Mouse (Mus musculus) ovary, postnatal 14 days (tissue): ENCODE measurements around the gene Kctd17.
A peak's percentile ranks its signal among the peaks of the same experiment; 100 is the strongest.

Experiments used
- DNase-seq: peaks from one replicate; pipeline ENCODE4 v3.0.0; 2022; ENCODE audit warnings: low spot score

The Kctd17 gene

GRCm38 (mm10) chr15:78447746-78448535, 19.6 kb downstream of the Kctd17 start:
- DNase-seq, result peak; percentile 99

DNA sequence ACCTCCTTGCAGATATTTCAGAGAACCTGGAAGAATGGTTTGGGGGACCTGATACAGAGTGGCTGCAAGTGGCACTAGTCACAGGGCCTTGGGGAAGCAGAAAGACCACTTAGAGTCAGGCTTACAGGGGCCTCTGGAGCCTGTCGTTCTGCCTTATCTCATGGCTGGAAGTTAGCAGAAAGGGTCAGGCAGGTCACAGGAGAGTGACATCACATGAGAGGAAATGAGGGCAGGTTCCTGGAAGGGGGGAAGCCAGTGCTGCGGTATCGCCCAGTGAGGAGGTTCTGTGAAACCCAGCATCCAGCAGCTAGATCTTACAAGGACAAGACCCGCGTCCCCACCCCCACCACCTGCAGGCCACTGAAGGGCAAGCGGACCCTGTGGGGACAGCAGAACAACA, 20.8 kb downstream of the Kctd17 start:
- no peak for DNase-seq

- no peak for DNase-seq
Measured at GRCm38 (mm10) chr15:78449694-78450418, 21.5 kb downstream of the Kctd17 start.

GRCm38 (mm10) chr15:78450419-78450768, 22.0 kb downstream of the Kctd17 start:
- no peak for DNase-seq

DNA sequence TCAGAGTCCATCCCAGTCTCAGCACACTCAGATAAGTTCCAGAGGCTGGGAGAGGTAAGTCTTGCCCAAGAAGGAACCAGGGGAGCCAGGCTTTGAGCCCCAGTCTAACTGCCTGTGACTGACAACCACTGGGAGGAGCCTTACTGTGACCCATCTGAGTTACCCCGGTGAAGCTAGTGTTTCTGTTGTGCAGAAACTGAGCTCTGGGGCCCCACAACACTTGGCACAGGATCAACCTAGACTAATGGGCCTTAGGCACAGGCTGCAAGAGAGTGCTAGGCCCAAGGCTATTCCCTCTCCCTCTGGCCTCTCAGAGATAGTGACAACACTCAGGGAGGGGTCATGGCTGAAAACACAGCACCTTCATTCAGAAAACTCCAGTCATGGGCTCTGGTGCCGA, 22.8 kb downstream of the Kctd17 start:
- DNase-seq, result no peak

DNA sequence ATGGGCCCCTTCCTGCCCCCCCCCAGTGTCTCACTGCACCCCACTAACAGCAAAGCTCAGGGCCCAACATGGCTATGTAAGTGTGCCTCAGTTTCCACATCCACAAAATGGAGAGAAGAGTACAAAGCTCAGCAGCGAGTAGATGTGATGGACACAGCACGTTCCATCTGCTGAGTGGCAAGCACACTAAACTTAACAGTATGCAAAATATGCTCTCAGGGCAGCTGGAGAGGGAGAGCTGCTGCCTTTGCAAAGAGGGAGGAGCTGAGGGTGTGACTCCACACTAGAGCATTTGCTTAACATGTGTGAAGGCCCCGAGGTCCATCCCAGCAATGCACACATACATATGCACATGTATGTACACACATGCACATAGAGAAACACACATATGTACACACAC, 24.6 kb downstream of the Kctd17 start:
- DNase-seq, result no peak

DNA sequence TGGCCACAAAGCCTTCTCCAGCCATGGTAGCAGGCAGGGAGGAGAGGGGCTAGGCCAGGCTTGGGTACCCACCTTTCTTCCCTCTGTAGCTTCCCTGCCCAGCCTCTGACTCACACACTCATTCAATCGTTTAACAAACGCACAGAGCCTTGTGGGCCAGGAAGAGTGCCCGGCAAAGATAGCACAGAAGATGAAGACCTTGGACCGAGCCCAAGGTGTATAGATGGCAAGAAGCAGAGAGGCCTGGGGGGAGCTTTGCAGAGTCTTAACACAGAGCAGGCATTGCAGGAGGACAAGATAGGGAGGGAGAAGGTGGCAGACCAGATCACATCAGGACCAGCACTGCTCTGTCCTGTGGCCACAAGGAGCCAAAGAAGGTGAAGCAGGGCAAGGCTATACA, 26.8 kb downstream of the Kctd17 start:
- DNase-seq, result no peak

GRCm38 (mm10) chr15:78456051-78456450, 27.7 kb downstream of the Kctd17 start:
- DNase-seq, result no peak

DNA sequence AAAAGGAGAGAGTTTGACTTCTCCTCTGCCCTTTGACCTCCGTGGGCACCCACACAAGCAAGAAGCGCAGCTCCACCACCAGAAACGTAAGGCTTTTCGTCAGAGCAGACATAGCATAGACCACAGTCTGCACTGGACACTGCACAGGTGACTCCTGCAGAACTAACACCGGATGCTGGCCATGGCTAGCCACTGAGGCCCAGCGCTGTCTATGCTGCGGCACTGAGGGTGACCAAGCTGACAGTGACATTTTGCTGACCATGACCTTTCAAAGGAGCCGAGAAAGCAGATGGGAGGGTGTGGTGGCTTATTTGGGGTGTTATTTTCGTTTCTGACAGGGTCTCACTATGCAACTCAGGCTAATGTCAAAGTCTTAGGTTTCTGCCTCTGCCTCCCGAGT, 28.8 kb downstream of the Kctd17 start:
- DNase-seq, result no peak

DNA sequence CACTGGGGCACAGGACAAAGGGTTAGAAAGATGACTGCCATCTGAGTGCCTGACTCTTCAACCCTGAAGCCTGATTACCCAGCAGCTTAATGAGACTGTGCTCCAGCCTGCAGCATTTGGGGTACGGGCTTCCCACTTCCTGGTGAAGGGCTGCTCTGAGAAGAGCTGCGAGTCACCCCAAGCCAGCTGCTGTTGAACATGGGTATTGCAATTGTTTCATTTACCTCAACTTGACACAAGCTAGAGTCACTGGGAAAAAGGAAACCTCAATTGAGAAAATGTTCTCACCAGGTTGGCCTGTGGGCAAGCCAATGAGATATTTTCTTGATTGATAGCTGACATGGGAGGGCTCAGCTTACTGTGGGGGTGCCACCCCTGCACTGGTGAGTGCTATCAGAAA, 34.6 kb downstream of the Kctd17 start:
- no peak for DNase-seq

DNA sequence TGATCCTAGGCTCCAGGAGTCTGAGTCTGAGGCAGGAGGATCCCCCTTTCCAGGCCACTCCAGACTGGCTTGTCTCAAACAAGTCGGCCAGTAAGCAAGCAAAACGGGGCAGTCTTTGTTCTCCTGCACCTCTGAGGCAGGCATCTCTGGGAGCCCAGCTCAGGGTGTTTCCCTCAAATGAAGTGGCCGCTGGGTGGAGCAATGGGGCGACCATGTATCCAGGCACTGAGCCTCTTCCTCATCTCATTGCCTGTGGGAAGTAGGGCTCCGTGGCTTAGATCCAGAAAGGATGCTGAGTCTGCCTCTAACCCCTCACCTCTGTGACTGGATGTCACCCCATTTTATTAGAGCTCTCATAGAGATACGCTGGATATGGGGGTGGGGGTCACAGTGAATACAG, 38.4 kb downstream of the Kctd17 start:
- DNase-seq, result no peak

DNA sequence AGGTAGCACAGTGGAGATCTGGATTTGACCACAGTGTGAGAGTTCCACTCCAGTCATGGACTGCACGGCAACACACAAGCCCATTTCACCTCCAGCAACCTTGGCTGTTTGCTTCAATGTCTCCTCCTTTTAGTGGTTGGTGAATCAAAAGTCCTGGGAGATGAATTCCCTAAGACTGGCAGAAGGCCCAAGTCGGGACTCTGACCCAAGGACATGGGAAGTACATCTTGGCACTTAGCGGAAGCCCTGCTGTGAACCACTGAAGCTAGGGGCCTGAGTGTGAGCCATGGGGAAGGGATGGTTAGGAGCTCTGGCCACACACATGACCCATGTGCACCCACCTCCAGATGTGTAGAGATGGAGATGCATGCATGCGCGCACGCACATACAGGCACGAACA, 39.2 kb downstream of the Kctd17 start:
- DNase-seq, result no peak

GRCm38 (mm10) chr15:78468379-78468937, 40.1 kb downstream of the Kctd17 start, which contains the start of gene Tmprss6:
Gene Tmprss6 (minus strand): TSS chr15:78468634.
- DNase-seq, result no peak

DNA sequence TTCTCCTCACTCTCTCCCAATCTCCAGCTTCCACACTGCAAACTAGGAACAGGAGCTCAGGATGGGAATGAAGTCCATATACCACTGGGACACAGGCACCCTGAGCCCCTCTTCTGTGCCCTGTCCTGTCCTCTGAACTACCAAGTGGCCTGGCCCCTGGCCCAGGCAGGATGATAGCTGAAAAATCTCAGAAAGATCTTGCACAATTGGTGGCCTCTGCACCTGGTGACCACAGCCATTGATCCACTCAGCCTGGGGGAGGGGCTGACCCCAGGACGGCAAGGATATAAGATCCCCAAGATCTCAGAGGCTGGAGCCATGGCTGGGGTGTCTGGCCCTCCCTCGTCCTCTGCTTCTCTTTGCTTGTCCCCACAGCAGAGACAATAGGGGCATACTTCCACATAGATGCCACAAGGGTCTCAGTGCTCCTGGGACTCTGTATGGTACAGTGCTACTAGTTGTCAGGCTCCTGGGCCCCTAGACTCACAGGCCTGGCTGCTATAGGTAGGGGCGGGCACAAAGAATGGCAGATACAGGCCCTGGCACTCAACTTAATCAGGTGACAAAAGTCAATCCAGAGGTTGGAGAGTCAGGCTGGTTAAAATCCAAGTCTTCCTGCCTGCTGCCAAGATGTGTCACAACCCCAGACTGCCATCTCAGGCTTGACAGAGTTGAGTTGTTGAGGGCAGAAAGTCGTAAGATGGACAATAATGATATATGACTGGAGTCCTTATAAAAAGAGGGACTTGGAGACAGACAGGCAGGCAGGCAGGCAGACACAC, 42.3 kb downstream of the Kctd17 start:
- no peak for DNase-seq

DNA sequence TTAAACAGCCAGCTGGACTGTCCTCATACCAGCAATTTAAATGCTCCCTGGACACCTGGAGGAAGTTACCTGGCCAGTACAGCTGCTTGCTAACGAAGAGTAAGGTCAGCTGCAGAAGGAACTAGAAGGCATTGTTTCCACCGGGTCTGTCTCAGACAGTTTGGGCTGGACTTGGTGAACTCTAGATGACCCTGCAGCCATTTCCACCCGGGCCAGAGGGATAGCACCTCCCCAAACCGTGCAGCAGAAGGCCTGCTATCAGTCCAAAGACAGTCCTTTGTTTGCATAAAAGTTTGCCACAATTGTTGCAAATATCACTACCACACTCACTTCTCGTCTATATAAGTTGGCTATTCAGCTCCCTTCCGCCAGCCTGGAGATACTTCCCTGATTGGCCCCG, 43.5 kb downstream of the Kctd17 start:
- DNase-seq, result no peak

- DNase-seq, result no peak
Measured at GRCm38 (mm10) chr15:78473442-78473841, 45.1 kb downstream of the Kctd17 start.

DNA sequence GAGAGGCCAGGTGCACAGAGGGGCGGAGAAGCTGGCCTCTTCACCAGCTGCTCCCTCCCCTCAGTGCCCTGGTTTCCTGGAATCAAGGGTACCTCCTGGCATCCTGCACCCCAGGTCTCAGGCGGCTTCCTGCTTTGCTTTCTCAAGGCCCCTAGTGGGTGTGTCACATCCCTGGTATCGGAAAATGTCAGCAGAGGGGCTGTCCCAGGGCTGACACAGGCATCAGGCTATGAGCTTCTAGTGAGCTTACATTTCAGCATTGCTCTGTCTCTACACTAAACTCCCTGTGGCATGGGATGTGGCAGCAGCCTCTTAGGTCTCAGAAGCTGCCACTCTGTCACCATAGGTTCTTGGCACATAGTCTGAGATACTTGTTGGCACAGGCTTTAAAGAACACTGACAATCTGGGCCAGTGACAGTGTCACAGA, 47.3 kb downstream of the Kctd17 start:
- DNase-seq, result no peak

DNA sequence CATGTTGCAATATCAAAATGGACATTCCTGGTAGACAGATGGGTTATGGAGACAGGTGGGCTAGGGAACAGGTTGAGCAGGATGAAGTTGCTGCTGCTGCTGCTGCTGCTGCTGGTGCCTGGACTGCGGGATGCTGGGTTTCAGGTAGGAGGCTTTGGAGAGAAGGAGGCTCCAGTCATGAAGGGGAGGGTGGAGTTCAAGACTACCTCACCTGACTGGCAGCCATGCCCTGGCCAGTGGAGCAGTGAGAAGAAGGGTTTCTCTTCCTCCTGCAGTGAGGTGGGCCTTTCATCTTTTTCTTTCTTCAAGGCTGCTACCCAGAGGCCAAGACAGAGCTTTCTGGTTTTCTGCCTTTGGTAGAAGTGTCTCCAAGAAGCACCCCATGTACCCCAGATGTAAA, 48.5 kb downstream of the Kctd17 start:
- DNase-seq, result no peak

DNA sequence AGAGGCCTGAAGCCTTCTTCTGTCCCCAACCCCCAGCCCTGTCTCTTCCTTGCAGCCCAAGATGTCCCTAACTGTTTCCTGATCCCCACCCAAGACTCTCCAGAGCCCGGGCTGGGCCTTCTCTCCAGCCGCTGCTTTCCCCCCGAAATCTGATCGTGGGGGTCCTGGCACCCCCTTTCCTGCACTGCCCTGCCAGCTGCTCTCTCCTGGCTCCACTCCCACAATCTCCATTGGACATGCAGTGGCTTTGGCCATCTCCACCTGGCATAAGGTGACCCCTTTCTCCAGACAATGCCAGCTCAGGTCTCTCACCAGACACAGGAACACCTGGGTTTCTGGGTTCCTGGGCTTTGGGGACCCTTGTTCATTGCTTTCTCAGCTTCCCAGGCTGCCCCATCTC, 49.7 kb downstream of the Kctd17 start:
- DNase-seq, result no peak

DNA sequence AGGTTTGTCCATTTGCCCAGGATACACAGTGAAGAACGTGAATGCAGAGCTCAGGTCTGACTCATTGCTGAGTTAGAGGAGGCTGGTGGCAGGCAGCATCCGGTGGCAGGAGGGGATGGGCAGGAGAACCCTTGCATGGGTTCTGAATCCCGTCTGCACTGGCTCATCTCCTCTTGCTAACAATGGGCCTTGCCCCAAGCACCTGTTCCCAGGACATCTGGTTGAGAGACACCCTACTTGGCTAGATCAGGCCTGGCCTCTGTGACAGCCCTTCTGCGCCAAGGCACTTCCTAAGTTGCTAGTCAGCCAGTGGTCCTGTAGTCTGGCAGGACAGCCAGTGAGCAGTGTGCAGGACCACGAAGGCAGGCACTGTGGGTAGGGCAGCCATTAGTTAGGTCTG, 51.1 kb downstream of the Kctd17 start:
- DNase-seq, result no peak

DNA sequence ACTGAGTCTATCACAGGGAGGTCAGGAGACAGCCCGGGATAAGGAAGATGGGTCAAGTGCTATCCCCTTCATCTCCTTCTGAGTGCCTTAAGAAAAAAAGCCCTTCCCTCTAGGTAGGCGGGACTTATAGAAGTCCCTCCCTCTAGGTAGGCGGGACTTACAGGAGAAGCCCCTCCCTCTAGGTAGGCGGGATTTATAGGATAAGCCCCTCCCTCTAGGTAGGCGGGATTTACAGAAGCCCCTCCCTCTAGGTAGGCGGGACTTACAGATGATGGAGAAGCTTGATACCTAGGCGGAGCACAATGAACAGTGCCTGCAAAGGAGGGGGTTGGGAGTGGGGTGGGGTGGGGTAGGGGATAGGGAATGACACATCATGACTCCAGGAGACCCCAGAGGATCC, 51.7 kb downstream of the Kctd17 start:
- DNase-seq, result no peak

DNA sequence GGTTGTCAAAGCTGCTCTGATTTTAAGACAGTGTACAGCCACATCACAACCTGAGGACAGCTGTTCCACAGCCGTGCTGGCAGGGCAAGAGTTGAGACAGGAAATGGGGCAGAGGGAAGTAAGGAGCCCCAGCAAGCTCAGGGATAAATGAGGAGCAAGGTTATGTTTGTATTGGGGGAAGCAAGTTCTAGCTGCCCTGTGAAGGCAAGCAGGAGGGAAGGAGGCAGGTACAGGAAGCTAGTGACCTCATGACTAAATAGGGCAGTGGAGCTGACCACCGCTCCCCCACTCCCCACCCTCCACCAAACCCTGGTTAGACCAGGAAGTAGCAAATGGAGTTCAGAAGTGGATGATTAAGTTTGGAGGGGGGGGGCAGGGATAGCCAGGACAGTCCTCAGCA, 52.6 kb downstream of the Kctd17 start:
- DNase-seq, result no peak
